7 mouse cellular contexts compared by ENCODE assay signal in the genomic region with DNA sequence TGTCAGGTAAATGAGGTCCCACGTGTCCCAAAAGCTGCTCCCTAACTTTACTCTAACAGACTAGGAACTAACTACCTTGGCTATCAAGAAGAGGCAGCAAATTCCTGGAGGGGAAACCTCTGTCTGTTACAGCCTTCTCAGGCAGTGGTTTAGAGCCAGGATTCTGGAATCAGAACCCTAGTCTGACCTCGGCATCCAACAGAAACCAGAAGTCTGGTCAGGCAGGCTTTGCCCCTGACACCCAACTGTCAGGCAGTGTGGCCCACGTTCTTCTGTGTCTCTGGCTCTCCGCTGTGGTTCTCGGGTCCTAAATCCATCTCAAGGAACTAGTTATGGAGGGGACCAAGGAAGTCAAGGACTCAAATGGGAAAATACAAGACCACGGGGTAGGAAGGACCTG. TPM values are rescaled to one million over a fixed set of nuclear protein-coding genes. Genes with fewer than 3 reads are reported as not detected.
DNase-seq lines count a peak whose midpoint lies in the region; ATAC-seq and TF ChIP-seq lines count a peak whose summit lies in the region.

TSS of gene Lurap1 (minus strand) at position 101 of the 400 bp plus-strand sequence.

- TF ChIP-seq CTCF in lung, adult 2 months (IDR thresholded peaks at IDR 0.05; ENCODE audit: insufficient read depth, low read length) = no peak

- peak within 1 kb of the TSS; percentile 94 for H3K4me3 ChIP-seq in lung, adult 2 months (replicated peaks; ENCODE audit: extremely low read depth, low read depth, low read length)
- H3K4me3 ChIP-seq in forebrain, embryonic 12.5 days (replicated peaks) = peak within 1 kb of the TSS; percentile 72
- peak within 1 kb of the TSS; percentile 73 for H3K4me3 ChIP-seq in neural tube, embryonic 13.5 days

- H3K36me3 ChIP-seq in forebrain, embryonic 12.5 days (replicated peaks) = peaks cover 46% of the 10 kb centered on the region
- H3K36me3 ChIP-seq in neural tube, embryonic 13.5 days = peaks cover 45% of the 10 kb centered on the region

- H3K27me3 ChIP-seq in forebrain, embryonic 12.5 days = no peaks in the 10 kb centered on the region
- H3K27me3 ChIP-seq in neural tube, embryonic 13.5 days = no peaks in the 10 kb centered on the region

- peak within 1 kb of the TSS; percentile 91 for H3K9ac ChIP-seq in forebrain, embryonic 12.5 days
- H3K9ac ChIP-seq in neural tube, embryonic 13.5 days = peak within 1 kb of the TSS; percentile 95

- no peaks in the 10 kb centered on the region for H3K9me3 ChIP-seq in forebrain, embryonic 12.5 days
- no peaks in the 10 kb centered on the region for H3K9me3 ChIP-seq in neural tube, embryonic 13.5 days

- ATAC-seq in forebrain, embryonic 12.5 days (ENCODE audit: low FRiP score) = no peak
- no peak for ATAC-seq in neural tube, embryonic 13.5 days (ENCODE audit: low read depth)

- peaks cover 15% of the 10 kb centered on the region for H3K4me1 ChIP-seq in lung, adult 2 months (ENCODE audit: control insufficient read depth, insufficient read depth, low read length)
- H3K4me1 ChIP-seq in forebrain, embryonic 12.5 days = peaks cover 13% of the 10 kb centered on the region
- H3K4me1 ChIP-seq in neural tube, embryonic 13.5 days (replicated peaks) = peaks cover 23% of the 10 kb centered on the region

- 56% methylated on average over 6 of the region's 6 CpGs for WGBS in lung, adult 2 months
- WGBS in forebrain, embryonic 12.5 days = 82% methylated on average over 6 of the region's 6 CpGs
- 78% methylated on average over 6 of the region's 6 CpGs for WGBS in neural tube, embryonic 13.5 days

- H3K27ac ChIP-seq in forebrain, embryonic 12.5 days = peak within 1 kb of the TSS; percentile 88
- H3K27ac ChIP-seq in neural tube, embryonic 13.5 days (replicated peaks) = peak within 1 kb of the TSS; percentile 89

- no peak for DNase-seq in lung, adult 2 months
- DNase-seq in lung, postnatal 14 days = no peak
- no peak for DNase-seq in left cerebral cortex, adult 8-10 months (ENCODE audit: low spot score in 2 of 2)
- DNase-seq in ovary, adult 18-20 months (ENCODE audit: low spot score) = no peak
- DNase-seq in adrenal gland, adult 2 months = no peak

- H3K4me2 ChIP-seq in forebrain, embryonic 12.5 days = peak within 1 kb of the TSS; percentile 74
- H3K4me2 ChIP-seq in neural tube, embryonic 13.5 days = peak within 1 kb of the TSS; percentile 68

- no peak for TF ChIP-seq POLR2A in lung, adult 2 months (IDR thresholded peaks at IDR 0.05; ENCODE audit: borderline replicate concordance, extremely low read depth, low read depth, low read length)

RNA-seq across cellular contexts. Expression of gene Lurap1, which starts in this region (rescaled TPM):
- 3.7 and 5.7 TPM in 2 replicates for polyA plus RNA-seq in lung, adult 2 months (2012; rRNA removed)
- polyA plus RNA-seq in forebrain, embryonic 12.5 days (2016; fragmentation: Nextera tagmentation; extraction: Ambion mirVana) = 2.0 and 2.2 TPM in 2 replicates
- 10 to 100 TPM; 32.3 to 37.9 (median 33.4) TPM for total RNA-seq in left cerebral cortex, adult 8-10 months (2022)
- polyA plus RNA-seq in neural tube, embryonic 13.5 days (2015; fragmentation: Nextera tagmentation; extraction: Ambion mirVana) = 1.7 and 2.0 TPM in 2 replicates
- 10 to 100 TPM in 1 of 2 experiments, 1 to 10 TPM in 1; 5.2 to 16.2 TPM for total RNA-seq in adrenal gland, adult 2 months (2021)
- polyA plus RNA-seq in adrenal gland, adult 2 months (2012; rRNA removed) = 1.8 and 2.5 TPM in 2 replicates
